Mouse (Mus musculus) inflammation-experienced regulatory T-cells, adult 6 months (primary cell): ENCODE data around the gene Schip1. TPM values are rescaled to one million over a fixed set of nuclear protein-coding genes. Genes with fewer than 3 reads are reported as not detected.

Source experiments
- ATAC-seq: one replicate; pipeline ENCODE4 v1.8.0; 2017
- polyA plus RNA-seq, 3 experiments: library from polyadenylated mRNA; unstranded; fragments of 100-300 nt; shearing (Covaris generic); gene quantifications; one replicate each; pipeline ENCODE4 v1.2.1; 2017

The Schip1 gene
- polyA plus RNA-seq, 3 experiments from 2014 or later, result 0.18 TPM; not detected in 2

- ATAC-seq, result no peak
Observed at GRCm38 (mm10) chr3:68484021-68484420, 419.4 kb downstream of the Schip1 start.

GRCm38 (mm10) chr3:68484561-68484960, 420.0 kb downstream of the Schip1 start:
- ATAC-seq, result no peak

DNA sequence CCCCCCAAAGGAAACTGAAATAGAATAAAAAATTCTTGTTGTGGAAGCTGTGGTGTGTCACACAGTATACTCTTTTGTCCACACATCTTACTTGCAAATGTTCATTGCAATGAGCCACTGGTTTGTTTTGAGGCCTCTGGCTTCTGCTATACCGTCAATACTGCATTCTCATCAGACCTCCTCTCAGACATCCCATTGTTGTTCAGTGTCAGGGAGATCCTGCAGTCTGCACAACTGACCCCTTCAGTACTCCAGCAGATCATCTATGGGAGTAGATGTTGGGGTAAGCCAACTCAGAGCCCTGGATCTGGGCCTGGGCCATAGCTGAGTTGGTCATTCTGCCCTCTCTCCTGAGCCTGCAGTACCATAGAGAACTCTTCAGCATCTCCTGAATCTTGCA, 423.0 kb downstream of the Schip1 start:
- ATAC-seq, result no peak

GRCm38 (mm10) chr3:68488316-68488715, 423.7 kb downstream of the Schip1 start:
- no peak for ATAC-seq

DNA sequence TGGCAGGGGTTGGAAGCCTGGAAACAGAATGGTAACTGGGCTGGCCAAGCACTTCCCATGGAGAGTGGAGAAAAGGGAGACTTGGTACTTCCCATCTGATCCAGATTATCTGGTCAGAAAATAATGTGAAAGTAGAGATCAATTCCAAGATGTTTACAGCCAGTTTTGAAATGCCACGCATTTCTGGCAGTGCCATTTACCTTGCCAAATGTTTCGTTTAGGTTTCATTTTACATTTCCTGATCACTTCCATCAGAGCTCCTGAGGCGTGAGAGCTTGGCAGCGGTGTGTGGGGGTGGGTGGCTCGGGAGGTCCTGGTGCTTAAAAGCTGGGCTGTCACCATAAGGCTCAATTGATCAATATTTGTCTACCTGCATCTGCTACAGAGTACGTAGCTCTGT, 426.9 kb downstream of the Schip1 start:
- no peak for ATAC-seq

GRCm38 (mm10) chr3:68492066-68492465, 427.5 kb downstream of the Schip1 start:
- no peak for ATAC-seq

GRCm38 (mm10) chr3:68492513-68492912, 427.9 kb downstream of the Schip1 start:
- no peak for ATAC-seq

- ATAC-seq, result no peak
Observed at GRCm38 (mm10) chr3:68493170-68493585, 428.6 kb downstream of the Schip1 start.

DNA sequence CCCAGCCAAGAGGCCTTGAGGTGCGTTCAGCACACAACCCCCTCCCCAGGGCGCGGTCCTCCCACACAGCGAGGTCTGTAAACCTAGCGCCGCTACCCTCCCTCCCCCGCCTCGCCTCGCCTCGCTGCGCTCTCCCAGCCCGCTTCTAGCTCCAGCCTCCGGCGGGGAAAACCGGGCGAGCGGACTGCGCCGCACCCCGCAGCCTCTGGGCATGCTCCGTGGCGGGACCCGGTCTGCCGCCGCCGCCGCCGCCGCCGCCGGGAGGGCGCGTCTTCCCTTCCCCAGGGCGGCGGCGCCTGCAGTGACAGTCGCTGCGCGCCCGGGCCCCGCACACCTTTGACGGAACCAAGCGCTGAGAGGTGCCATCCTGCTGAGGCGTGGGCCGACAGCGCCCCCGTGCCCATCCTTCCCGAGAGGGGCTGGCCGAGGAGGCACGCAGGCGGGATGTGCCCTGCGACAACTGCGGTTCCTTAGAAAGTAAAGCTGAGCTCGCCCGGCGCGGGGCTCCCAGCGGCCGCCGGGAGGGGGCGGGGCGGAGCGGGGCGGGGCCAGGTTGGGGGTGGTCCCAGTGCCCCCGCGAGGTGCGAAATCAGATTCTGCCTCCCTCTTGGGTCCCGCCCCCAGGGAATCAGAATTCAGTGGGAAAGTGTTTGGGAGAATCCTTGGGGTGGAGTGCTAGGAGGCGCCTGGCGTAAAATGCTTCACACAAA, 429.1 kb downstream of the Schip1 start:
- no peak for ATAC-seq

DNA sequence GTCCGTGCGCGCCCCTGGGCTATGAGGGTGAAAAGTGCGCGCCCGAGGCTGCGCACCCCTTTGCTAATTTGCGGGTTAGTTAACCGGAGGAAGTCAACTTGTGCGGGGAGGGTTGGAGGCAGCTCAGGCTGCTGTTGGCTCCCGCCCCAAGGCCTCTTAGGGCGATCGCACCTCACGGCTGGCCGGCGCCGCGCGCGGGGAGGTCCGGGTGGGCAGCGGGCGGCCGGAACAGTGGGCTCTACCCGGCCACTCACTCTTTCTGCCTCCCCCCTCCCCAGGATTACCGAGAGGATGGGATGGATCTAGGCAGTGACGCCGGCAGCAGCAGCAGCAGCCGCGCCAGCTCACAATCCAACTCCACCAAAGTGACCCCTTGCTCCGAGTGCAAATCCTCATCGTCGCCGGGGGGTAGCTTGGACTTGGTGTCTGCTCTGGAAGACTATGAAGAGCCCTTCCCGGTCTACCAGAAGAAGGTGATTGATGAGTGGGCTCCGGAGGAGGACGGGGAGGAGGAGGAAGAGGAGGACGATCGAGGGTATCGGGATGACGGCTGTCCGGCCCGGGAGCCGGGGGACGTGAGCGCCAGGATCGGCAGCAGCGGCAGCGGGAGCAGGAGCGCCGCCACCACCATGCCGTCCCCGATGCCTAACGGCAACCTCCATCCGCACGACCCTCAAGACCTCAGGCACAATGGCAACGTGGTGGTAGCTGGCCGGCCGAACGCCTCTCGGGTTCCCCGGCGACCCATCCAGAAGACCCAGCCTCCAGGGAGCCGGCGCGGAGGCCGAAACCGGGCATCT, 429.9 kb downstream of the Schip1 start:
- no peak for ATAC-seq

GRCm38 (mm10) chr3:68495096-68495735, 430.6 kb downstream of the Schip1 start:
- no peak for ATAC-seq

DNA sequence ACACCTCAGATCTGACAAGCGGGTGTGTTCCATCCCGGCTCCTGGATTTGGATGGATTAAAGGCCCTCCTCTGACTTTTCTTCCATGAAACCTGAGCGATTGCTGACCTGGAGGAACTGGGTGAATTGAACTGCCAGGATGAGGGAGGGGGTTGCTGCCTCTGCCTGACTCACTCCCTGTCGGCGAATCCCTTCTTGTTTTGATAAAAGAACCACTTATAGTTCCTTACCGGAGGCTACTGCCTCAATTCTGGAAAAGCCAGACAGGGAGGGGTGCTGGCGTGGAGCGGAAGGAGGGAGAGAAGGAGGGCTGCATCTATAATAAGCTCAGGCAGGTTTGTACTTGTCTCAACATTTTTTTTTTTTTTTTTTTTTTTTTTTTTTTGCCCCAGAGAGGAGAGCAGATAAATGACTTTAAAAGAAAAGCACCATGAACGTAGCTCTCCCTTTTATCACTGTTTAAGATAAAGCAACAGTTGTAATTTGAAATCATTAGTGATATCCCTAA, 431.2 kb downstream of the Schip1 start:
- no peak for ATAC-seq

- no peak for ATAC-seq
Observed at GRCm38 (mm10) chr3:68496513-68496912, 431.9 kb downstream of the Schip1 start.

- ATAC-seq, result no peak
Observed at GRCm38 (mm10) chr3:68499532-68500152, 435.0 kb downstream of the Schip1 start.

DNA sequence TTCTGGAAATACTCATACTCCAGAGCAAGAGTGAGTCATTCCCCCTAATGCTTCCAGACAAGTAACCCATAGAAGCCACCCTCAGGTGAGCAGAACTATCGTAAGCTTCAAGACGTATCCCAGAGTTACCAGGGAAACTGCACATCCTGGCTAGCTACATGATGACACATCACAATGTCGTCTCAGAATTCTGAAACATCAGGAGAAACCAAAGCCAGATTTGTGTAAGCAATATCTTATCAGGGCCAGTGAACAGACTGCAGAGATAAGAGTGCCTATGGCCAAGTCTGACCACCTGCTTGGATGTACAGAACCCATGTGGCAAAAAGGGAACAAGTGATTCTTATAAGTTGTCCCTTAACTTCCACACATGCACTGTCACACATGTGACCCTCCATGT, 440.2 kb downstream of the Schip1 start:
- ATAC-seq, result no peak

DNA sequence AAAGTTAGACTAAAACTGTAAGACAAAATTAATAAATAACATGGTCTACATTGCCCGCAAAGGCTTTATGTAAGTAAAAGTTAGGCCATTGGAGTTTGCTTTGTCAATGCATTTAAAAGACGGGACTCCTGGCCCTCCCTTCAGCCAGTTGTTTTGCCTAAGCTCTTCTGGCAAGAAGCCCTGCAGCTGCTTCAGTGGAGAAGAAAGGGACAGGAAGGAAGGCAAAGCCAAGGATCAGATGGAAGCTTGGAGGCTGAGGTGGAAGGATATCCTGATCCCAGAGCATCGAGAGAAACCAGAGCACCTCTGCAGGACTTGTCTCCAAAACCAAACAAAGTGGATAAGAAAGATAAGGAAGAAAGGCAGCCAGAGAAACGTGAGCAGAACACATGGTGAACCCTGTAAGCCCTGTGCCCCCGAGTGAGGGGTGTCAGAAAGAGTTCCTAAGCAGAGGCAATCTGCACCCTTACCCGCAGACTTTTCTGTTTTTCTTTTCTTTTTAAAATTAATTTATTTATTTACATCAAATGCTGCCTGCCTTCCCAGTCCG, 442.2 kb downstream of the Schip1 start:
- ATAC-seq, result no peak

GRCm38 (mm10) chr3:68508629-68509028, 444.0 kb downstream of the Schip1 start:
- ATAC-seq, result no peak

- no peak for ATAC-seq
Observed at GRCm38 (mm10) chr3:68510872-68511271, 446.3 kb downstream of the Schip1 start.

DNA sequence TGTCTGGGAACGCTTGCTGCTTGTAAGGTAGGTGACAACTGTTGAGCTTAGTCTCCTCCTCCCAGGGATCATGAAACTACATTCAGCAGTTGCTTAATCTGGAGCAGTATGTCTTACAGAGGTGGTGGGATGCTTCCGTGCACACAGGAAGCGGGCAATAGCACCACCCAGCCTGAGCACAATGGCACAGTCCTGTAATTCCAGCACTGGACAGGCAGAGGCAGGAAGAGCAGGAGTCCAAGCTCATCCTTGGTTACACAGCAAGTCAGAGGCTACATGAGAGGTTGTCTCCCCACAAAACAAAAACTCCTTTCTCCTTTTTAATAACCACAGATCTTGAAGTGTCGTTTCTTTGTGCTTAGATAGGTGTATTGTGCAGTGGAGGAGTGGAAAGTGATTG, 447.1 kb downstream of the Schip1 start:
- no peak for ATAC-seq

DNA sequence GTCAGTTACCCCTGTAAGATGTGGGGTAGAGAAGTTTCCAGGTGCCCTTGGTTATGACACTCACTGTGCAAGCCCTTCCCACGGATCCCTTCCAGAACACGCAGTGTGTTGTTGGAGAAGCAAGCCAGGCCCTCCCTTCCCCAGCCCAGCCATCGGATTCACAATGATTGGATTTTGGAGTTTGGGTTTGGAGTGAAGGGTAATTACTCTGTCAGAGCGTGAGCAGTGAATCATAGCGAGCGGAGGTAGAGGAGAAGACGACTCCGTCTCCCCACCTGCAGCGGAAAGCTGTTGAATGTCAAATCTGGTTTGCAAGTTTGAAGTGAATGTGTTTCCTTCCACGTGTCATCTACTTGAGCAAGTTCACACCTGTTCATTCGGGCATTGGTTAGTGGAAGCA, 447.7 kb downstream of the Schip1 start:
- ATAC-seq, result no peak

DNA sequence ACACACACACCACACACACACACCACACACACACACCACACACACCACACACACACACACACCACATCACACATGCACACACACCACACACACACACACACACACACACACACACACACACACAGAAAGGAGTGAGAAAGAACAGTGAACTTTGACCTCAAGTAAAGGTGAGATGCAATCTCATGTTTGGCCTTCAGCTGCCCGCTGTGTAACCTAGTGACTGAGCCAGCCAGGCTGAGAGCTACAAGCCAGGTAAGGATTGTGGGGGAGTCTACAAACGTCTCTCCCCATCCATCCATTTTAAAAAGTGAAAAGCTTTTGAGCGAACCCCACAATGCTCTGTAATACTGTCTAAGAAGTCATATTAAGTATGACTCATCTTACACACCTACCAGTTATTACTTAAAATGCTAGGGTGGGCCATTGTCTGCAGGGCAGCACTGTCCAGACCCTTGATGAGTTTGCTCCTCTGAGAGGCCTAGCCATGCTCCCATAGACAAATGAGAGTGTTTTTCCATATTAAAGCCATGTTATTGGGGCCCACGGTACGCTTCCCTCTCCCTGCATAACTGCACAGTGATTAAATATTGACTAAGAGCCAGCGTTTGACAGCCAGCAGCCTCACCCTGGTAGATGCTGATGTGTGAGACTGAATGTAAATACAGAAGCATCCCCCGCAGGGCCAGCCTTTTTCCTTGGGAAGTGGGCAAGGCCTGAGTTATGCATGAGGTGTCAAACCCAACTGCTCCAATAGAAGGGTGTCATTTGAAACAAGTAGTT, 448.9 kb downstream of the Schip1 start:
- ATAC-seq, result no peak

DNA sequence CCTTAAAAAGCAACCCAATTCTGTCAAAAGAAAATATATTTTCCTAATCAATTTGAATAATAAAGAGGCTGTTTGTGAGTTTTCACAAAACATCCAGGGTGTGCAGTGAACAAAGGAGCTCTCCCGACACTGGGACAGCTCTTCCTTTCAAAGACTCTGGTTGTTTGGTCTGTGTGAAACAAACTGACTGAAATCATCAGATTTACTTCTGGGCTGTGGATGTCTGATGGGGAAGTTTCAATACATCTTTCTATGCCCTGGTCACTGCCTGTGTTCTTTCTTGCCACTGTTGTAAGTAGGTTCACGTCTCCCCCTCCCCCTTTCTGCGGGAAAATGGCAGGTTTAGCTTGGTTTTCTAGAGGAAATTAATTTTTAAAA, 449.5 kb downstream of the Schip1 start:
- no peak for ATAC-seq
